Mouse (Mus musculus): ENCODE results near the gene Pfn4. TPM values are rescaled to one million over a fixed set of nuclear protein-coding genes. Genes with fewer than 3 reads are reported as not detected.
"Not testable (repeated sequence)": the region's sequence is repeated elsewhere in the genome, so short reads cannot be mapped to it uniquely, and the experiment has no call there.

Pfn4 gene
- polyA plus RNA-seq, 1 experiment from 2014 or later = 5.9 TPM

DNA sequence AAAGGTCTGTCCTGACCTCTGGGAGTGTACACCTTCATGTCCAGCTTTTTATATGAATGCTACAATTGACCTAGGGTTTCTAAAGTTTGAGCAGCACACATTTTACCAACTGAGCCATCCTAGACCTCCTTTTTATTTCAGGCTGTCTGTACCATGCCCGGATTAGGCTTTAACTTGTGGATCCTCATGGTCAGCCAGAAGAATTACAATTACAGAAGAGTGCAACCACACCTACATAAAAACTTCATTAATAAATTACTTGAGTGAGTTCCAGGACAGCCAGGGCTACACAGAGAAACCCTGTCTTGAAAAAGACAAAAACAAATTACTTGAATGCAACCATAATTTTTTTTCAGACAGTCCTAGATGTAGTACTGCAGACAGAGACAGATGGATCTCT, 11.8 kb upstream of the Pfn4 start:
- no peaks in the 10 kb centered on the region for H3K27me3 ChIP-seq
- WGBS = 77% methylated on average over 1 of the region's 1 CpGs
- H3K4me1 ChIP-seq = no peaks in the 10 kb centered on the region
- H3K4me3 ChIP-seq = no peak overlapping the region
- H3K9me3 ChIP-seq = no peaks in the 10 kb centered on the region
- no peak for ATAC-seq (ENCODE audit: low FRiP score, low read depth)
- no peak overlapping the region for H3K9ac ChIP-seq (replicated peaks)
- H3K4me2 ChIP-seq (replicated peaks) = no peak overlapping the region
- no peak overlapping the region for H3K27ac ChIP-seq (replicated peaks)
- no peaks in the 10 kb centered on the region for H3K36me3 ChIP-seq

DNA sequence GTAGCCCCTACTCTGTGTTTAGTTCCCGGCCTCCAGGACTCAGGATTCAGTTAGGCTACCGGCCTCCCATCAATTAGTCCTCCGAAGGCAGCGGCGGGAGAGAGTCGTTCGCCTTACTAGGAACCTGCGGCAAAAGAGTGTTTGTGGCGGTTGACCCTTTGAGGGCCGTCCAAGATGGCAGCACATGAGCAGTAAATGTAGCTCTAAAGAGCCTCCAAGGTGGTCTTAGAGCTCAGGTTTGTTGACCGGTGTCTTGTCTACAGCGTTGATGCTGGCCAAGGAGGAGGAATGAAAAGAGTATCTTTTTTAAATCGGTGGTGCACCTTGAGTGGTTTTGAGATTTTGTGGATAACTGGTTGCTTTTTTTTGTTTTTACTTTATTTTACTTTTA, 506 bp downstream of the Pfn4 start:
- no peaks in the 10 kb centered on the region for H3K36me3 ChIP-seq
- H3K4me3 ChIP-seq = peak overlapping the region; percentile 70
- H3K27me3 ChIP-seq = no peaks in the 10 kb centered on the region
- H3K9ac ChIP-seq (replicated peaks) = peak overlapping the region; percentile 78; the same call in 1 of the 2 replicates
- peaks cover 5% of the 10 kb centered on the region; the same call in 1 of the 2 replicates for H3K4me1 ChIP-seq
- WGBS = 18% methylated on average over 13 of the region's 13 CpGs
- H3K9me3 ChIP-seq = no peaks in the 10 kb centered on the region
- peak overlapping the region; percentile 95 for H3K27ac ChIP-seq (replicated peaks)
- H3K4me2 ChIP-seq (replicated peaks) = peak overlapping the region; percentile 67
- ATAC-seq (ENCODE audit: low FRiP score, low read depth) = peak; percentile 50; the same call in 1 of the 2 replicates

DNA sequence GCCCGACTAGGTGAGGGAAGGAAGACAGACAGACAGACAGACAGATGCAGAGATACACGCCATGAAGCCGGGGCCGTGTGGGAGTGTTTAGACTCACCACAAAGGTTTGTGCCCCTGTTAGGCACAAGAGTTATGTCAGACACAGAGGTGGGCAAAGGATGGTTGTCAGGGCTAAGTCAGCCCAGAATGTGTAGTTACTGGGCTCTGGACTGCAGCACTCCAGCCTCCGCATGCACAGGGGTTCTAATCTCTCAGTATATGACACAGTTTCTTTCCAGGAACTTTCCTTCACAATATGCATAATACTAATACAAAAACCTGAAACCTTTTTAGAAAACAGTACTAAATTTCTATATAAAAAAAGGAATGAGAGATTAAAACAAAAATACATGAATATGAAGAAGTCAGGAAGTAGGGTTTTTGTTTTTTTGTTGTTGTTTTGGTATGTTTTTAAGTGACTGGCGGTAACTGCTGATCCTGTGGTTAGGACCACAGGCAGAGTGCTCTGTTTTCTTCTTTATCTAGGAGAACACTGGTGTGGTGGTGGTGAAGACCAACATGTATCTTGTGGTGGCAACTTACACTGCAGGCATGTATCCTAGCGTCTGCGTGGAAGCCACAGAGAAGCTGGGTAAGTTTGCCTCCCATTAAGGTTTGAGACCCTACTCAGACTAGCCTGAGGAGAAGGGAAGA, 6.2 kb downstream of the Pfn4 start:
- no peak overlapping the region for H3K4me2 ChIP-seq (replicated peaks)
- WGBS = 92% methylated on average over 8 of the region's 8 CpGs
- H3K27ac ChIP-seq (replicated peaks) = no peak overlapping the region
- no peak overlapping the region for H3K4me3 ChIP-seq
- H3K27me3 ChIP-seq = no peaks in the 10 kb centered on the region
- H3K36me3 ChIP-seq = no peaks in the 10 kb centered on the region
- no peak overlapping the region for H3K9ac ChIP-seq (replicated peaks)
- H3K4me1 ChIP-seq = no peaks in the 10 kb centered on the region
- ATAC-seq (ENCODE audit: low FRiP score, low read depth) = no peak
- H3K9me3 ChIP-seq = no peaks in the 10 kb centered on the region

DNA sequence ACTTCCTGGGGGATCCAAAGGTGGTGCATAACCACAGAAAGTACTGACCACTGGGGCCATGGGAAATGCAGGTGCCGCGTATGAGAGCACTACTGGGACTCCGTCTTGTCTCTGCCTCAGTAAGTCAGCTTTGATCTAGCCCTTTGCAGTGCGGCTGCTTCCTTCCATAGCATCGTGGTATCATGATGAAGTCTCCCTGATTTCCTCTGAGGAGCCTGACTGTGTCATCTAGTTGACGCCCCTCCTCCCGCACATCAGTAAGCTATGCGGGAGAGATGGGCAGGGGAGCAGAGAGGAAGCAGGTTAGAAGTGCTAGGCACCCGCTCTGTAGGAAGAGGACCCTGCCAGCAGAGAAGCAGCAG, 6.7 kb downstream of the Pfn4 start:
- Histone ChIP-seq H3K27me3 (no peaks in the 10 kb centered on the region), H3K27ac (replicated peaks) (no peak overlapping the region), H3K4me3 (no peak overlapping the region), H3K36me3 (no peaks in the 10 kb centered on the region), H3K9me3 (no peaks in the 10 kb centered on the region), H3K9ac (replicated peaks) (no peak overlapping the region), H3K4me2 (replicated peaks) (no peak overlapping the region), H3K4me1 (no peaks in the 10 kb centered on the region)
- ATAC-seq (ENCODE audit: low FRiP score, low read depth) = no peak
- 84% methylated on average over 9 of the region's 9 CpGs for WGBS

DNA sequence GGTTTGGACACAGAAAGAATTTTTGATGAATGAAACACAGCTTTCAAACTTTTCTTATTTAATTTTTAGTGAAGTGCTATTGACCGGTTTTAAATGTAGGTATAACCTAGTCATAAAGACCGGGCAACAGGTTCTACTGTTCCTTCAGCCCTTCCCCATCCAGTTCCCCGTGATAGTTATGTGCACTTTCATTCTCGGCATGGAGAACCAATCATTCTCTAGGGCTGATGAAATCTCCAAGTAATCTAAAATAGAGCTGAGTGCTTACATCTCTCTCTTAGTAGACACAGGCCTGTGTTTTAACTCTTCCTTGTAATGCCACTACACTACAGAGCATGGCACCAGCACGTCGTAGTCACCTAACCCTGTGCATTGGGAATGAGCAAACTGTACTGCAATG, 8.9 kb downstream of the Pfn4 start:
- Histone ChIP-seq H3K4me1 (no peaks in the 10 kb centered on the region), H3K4me3 (no peak overlapping the region), H3K9ac (replicated peaks) (no peak overlapping the region), H3K9me3 (no peaks in the 10 kb centered on the region), H3K36me3 (no peaks in the 10 kb centered on the region), H3K27ac (replicated peaks) (no peak overlapping the region), H3K4me2 (replicated peaks) (no peak overlapping the region), H3K27me3 (no peaks in the 10 kb centered on the region)
- WGBS = 90% methylated on average over 6 of the region's 6 CpGs
- ATAC-seq (ENCODE audit: low FRiP score, low read depth) = no peak

DNA sequence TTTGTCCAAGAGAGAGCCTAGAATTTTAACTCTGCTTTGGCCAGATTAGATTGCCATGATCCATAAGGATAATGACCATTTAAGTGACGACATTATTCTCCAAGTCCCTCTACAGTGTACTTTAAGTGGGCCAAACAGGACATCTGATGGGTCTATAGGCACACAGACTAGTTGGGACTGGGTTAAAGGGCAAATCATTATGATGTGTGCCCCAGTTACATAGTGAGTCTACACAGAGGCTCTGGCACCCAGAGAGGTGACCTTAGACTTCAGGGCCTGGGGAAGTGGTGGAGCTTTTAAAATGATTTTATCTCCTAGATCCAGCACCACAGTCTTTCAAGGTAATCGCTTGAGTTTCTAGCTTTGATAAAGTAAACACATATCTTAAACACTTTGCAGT, 11.4 kb downstream of the Pfn4 start:
- no peak for ATAC-seq (ENCODE audit: low FRiP score, low read depth)
- H3K4me1 ChIP-seq = no peaks in the 10 kb centered on the region
- no peaks in the 10 kb centered on the region for H3K9me3 ChIP-seq
- H3K36me3 ChIP-seq = no peaks in the 10 kb centered on the region
- H3K4me3 ChIP-seq = no peak overlapping the region
- H3K27me3 ChIP-seq = no peaks in the 10 kb centered on the region
- no peak overlapping the region for H3K9ac ChIP-seq (replicated peaks)
- no peak overlapping the region for H3K4me2 ChIP-seq (replicated peaks)
- WGBS = 68% methylated on average over 2 of the region's 2 CpGs
- H3K27ac ChIP-seq (replicated peaks) = no peak overlapping the region

DNA sequence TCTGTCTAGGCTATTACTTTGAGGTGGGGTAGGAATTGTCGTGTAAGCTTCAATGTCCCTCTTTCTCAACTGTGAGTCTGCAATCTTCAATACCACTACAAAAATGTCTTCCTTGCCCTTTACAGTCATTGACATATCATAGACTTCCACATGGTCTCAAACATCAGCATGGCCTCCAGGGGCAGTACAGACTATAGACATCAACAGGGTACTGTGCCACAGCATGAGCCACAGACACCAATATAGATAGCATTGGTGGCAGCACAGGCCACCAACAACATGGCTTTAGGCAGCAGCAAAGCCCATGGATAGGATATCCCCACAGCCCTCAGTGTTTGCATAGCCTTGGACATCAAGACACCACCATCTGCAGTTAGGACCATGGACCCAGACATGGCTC, 12.4 kb downstream of the Pfn4 start:
- WGBS = 90% methylated on average over 1 of the region's 1 CpGs
- H3K9me3 ChIP-seq = no peaks in the 10 kb centered on the region
- H3K27me3 ChIP-seq = no peaks in the 10 kb centered on the region
- no peak overlapping the region for H3K4me2 ChIP-seq (replicated peaks)
- H3K36me3 ChIP-seq = no peaks in the 10 kb centered on the region
- no peak overlapping the region for H3K27ac ChIP-seq (replicated peaks)
- no peak for ATAC-seq (ENCODE audit: low FRiP score, low read depth)
- H3K9ac ChIP-seq (replicated peaks) = no peak overlapping the region
- H3K4me3 ChIP-seq = no peak overlapping the region
- no peaks in the 10 kb centered on the region for H3K4me1 ChIP-seq

DNA sequence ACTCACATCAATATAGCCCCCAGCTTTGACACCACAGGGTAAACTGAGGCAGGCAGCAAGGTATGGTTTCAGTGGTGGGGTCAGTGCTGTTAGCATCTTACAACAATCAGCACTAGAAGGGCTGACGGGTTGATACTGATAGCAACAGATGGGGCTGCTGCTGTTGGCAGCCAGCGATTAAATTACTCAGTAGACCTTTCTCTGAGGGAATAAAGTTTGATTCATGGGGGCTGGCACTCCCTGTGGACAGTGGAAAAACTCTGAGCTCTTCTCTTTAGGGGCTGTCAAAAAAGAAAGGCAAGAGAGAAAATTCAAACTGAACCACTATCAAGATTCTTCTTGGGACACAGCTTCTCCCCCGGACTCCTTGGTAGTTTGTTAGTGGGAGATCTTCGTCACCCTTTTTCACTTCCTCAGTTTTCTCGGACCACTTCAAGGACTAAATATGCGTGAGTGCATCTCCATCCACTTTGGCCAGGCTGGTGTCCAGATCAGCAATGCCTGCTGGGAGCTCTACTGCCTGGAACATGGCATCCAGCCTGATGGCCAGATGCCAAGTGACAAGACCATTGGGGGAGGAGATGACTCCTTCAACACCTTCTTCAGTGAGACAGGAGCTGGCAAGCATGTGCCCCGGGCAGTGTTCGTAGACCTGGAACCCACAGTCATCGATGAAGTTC, 13.0 kb downstream of the Pfn4 start:
- H3K9me3 ChIP-seq; H3K9ac ChIP-seq (replicated peaks); H3K27ac ChIP-seq (replicated peaks); H3K36me3 ChIP-seq; H3K27me3 ChIP-seq; H3K4me3 ChIP-seq; ATAC-seq (ENCODE audit: low FRiP score, low read depth); H3K4me2 ChIP-seq (replicated peaks); H3K4me1 ChIP-seq: not testable (repeated sequence)
- 90% methylated on average over 9 of the region's 9 CpGs for WGBS

DNA sequence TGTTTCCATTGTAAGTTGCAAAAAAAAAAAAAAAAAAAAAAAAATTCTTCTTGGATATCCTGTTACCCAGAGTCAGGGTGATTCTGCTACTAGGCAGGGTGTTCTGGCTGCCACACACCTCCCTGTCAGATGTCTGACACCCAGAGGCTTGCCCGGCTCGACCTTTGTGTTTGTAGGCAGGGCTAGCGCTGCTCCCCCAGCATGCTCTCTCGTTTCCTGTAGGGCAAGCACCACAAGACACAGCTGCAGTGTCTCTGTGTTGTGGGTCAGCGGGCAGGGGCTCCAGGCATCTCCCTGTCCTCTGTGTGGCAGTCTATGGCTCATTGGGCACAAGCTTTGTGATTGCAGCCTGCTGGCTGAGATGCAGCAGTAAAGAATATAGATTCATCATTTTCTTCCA, 14.8 kb downstream of the Pfn4 start:
- Histone ChIP-seq H3K27me3 (no peaks in the 10 kb centered on the region), H3K36me3 (no peaks in the 10 kb centered on the region), H3K9ac (replicated peaks) (no peak overlapping the region), H3K4me1 (no peaks in the 10 kb centered on the region), H3K9me3 (no peaks in the 10 kb centered on the region), H3K27ac (replicated peaks) (no peak overlapping the region), H3K4me3 (no peak overlapping the region), H3K4me2 (replicated peaks) (no peak overlapping the region)
- 64% methylated on average over 5 of the region's 5 CpGs for WGBS
- ATAC-seq (ENCODE audit: low FRiP score, low read depth) = no peak

DNA sequence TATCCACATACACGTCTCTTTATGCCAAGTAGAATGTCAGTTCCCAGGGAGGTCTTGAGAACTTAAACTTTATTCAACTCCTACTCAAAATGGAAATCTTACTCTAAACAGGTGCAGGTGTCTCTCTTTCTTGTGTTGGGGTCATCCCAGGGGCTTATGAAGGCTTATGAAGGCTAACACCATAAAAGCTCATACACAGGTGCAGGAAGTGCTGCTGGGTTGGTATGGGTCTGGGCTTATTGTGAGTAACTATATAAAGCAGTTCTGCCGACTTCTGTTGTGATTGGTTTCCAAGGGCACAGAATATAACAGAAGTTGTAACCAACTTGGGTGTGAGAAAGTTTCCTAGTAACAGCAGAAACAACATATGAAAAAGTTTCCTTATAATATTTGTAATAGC, 15.6 kb downstream of the Pfn4 start:
- H3K9me3 ChIP-seq = no peaks in the 10 kb centered on the region
- H3K4me1 ChIP-seq = no peaks in the 10 kb centered on the region
- 86% methylated on average over 2 of the region's 2 CpGs for WGBS
- H3K9ac ChIP-seq (replicated peaks) = no peak overlapping the region
- no peak for ATAC-seq (ENCODE audit: low FRiP score, low read depth)
- no peak overlapping the region for H3K4me2 ChIP-seq (replicated peaks)
- no peaks in the 10 kb centered on the region for H3K36me3 ChIP-seq
- no peak overlapping the region for H3K4me3 ChIP-seq
- no peak overlapping the region for H3K27ac ChIP-seq (replicated peaks)
- H3K27me3 ChIP-seq = no peaks in the 10 kb centered on the region

DNA sequence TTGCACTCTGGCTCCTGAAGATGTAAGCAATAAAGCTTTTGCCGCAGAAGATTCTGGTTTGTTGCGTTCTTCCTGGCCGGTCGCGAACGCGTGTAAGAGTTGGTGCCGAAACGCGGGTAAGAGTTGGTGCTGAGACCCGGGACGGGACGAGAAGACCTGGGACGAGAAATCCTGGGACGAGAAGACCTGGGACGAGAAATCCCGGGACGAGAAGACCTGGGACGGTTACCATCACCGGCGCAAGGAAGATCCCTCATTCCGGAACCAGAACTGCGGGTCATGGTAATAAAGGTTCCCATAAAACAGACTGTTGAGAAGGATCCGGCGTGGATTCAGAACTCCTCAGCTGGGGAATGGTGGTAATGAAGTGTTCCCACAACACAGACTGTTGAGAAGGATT, 19.3 kb downstream of the Pfn4 start:
- H3K4me2 ChIP-seq (replicated peaks); H3K27ac ChIP-seq (replicated peaks); H3K9ac ChIP-seq (replicated peaks); ATAC-seq (ENCODE audit: low FRiP score, low read depth); H3K4me3 ChIP-seq; H3K27me3 ChIP-seq; H3K4me1 ChIP-seq; H3K36me3 ChIP-seq; H3K9me3 ChIP-seq: not testable (repeated sequence)
- WGBS = 95% methylated on average over 25 of the region's 25 CpGs

DNA sequence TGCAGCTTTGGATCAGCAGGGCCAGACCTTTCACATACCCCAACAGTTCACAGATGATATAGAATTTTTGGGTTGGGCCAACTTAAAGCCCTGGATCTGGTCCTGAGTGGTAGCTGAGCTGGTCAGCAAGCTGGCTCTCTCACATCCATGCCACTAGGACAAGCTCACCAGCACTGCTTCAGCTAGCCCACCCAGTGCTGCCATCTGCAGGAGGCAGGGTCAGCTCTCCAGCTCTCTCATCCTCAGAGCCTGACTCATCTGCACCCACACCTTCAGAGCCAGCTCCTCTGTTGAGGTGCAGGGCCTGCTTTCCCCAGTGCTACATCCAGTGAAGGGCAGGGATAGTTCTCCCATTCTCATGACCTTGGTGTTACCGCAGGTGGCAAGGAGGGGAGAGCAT, 24.9 kb downstream of the Pfn4 start:
- H3K9me3 ChIP-seq = no peaks in the 10 kb centered on the region
- no peaks in the 10 kb centered on the region for H3K4me1 ChIP-seq
- 71% methylated on average over 1 of the region's 1 CpGs for WGBS
- no peak for ATAC-seq (ENCODE audit: low FRiP score, low read depth)
- H3K4me3 ChIP-seq = no peak overlapping the region
- H3K27me3 ChIP-seq = no peaks in the 10 kb centered on the region
- no peak overlapping the region for H3K9ac ChIP-seq (replicated peaks)
- no peaks in the 10 kb centered on the region for H3K36me3 ChIP-seq
- no peak overlapping the region for H3K4me2 ChIP-seq (replicated peaks)
- no peak overlapping the region for H3K27ac ChIP-seq (replicated peaks)

DNA sequence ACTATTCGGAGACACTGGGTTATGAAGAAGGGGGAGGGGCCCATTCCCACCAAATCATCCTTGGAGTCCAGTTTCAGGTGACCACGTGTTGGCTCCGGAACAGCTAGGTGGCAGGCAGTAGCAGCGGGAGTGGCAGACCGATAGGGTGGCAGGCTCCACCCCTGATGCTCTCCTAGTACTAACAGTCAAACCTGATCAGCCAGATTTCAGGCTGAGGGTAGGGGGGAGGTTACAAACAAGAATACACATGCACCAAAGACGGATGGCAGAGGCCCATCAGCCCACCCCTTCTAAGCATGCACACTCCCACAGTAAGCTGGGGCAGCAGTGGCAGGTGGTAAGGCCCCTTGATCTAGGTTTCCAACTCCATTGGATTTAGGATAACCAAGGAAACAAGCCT, 28.6 kb downstream of the Pfn4 start:
- H3K4me1 ChIP-seq; H3K9me3 ChIP-seq; H3K27me3 ChIP-seq; H3K4me3 ChIP-seq; H3K4me2 ChIP-seq (replicated peaks); ATAC-seq (ENCODE audit: low FRiP score, low read depth); H3K36me3 ChIP-seq; H3K27ac ChIP-seq (replicated peaks); H3K9ac ChIP-seq (replicated peaks): not testable (repeated sequence)
- whole genome bisulfite sequencing = 81% methylated on average over 6 of the region's 6 CpGs
